Mouse (Mus musculus) heart, embryonic 11.5 days (tissue): Measurements from ENCODE around the gene Usp31. TPM values are rescaled to one million over a fixed set of nuclear protein-coding genes. Genes with fewer than 3 reads are reported as not detected.

Experiments
- ATAC-seq: fragments of 200-750 bp; cut with Nextera tagmentation; replicated peaks from 2 replicates; pipeline ENCODE4 v1.8.0; 2017; ENCODE audit warnings: moderate library complexity; ENCODE audit not compliant: insufficient number of reproducible peaks, low FRiP score, low TSS enrichment
- H3K27ac ChIP-seq: fragments of 300-500 bp; sonication (generic); 2 replicates; pipeline ENCODE4 v1.5.1; 2014; ENCODE audit warnings: mild to moderate bottlenecking, low read depth, low read length
- H3K27me3 ChIP-seq: fragments of 300-500 bp; sonication (generic); 2 replicates; pipeline ENCODE4 v1.6.1; 2014; ENCODE audit warnings: mild to moderate bottlenecking, low read length, mixed read lengths; ENCODE audit not compliant: control insufficient read depth, insufficient read depth
- H3K36me3 ChIP-seq: fragments of 300-500 bp; sonication (generic); 2 replicates; pipeline ENCODE4 v1.6.1; 2014; ENCODE audit warnings: mild to moderate bottlenecking, low read length, moderate library complexity, mixed read lengths; ENCODE audit not compliant: control insufficient read depth, insufficient read depth
- H3K4me1 ChIP-seq: fragments of 300-500 bp; sonication (generic); 2 replicates; pipeline ENCODE4 v1.6.1; 2014; ENCODE audit warnings: low read length; ENCODE audit not compliant: control insufficient read depth, insufficient read depth
- H3K4me2 ChIP-seq: fragments of 300-500 bp; sonication (generic); 2 replicates; pipeline ENCODE4 v1.6.1; 2014; ENCODE audit warnings: mild to moderate bottlenecking, moderate library complexity
- H3K4me3 ChIP-seq: fragments of 300-500 bp; sonication (generic); 2 replicates; pipeline ENCODE4 v1.5.1; 2014; ENCODE audit warnings: low read depth, low read length
- H3K9ac ChIP-seq: fragments of 300-500 bp; sonication (generic); 2 replicates; pipeline ENCODE4 v1.6.1; 2014; ENCODE audit warnings: mild to moderate bottlenecking, low read depth, low read length, moderate library complexity
- H3K9me3 ChIP-seq: fragments of 300-500 bp; sonication (generic); replicated peaks from 2 replicates; pipeline ENCODE4 v1.6.1; 2016; ENCODE audit warnings: low read length; ENCODE audit not compliant: control insufficient read depth
- WGBS: fragments of 180-500 bp; shearing (Covaris S2); extraction: QIAGEN DNeasy Blood & Tissue Kit; methylation state at CpG from one replicate; pipeline ENCODE4 v1.1.7; 2014; ENCODE audit not compliant: insufficient replicate concordance; 5-methylcytosine and 5-hydroxymethylcytosine counted together
- polyA plus RNA-seq: library from polyadenylated mRNA; unstranded; fragments of >200 nt; fragmentation: Nextera tagmentation; extraction: Ambion mirVana; gene quantifications from 2 replicates; pipeline ENCODE4 v1.2.1, GENCODE M21; 2014

Usp31 gene
- polyA plus RNA-seq, 1 experiment from 2014 or later, result 2.6 TPM

DNA sequence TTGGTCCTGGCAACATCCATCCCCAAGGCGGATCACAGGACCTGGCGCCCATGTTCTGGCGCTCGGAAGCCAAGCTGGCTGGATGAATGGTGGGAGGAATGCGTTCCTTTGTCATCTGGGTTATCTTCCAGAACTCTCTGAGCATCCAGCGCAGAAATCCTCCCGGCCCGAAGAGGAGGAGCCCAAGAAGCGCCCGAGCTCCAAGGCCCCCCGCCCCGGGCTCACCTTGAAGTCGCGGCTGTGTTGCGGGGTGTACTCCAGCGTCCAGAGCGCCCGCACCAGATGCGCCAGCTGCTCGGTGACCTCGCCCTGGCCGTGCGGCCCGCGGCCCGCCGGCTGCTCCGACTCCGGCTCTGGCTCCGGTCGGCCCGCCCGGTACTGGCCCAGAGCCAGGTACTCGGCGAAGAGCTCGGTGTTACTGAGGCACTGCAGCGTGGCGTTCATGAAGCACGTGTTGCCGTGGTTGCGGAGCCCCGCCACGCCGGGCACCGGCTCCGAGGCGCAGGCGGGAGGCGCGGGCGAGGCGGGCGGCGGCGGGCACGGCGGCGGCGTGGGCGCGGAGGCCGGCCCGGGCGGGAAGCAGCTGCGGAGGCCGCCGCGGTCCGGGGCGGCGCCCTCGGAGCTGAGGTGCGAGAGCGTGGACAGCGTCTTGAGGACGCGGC is 511 bp downstream of the Usp31 start:
- H3K4me2 ChIP-seq, result peak overlapping the region; percentile 100
- ATAC-seq, result peak; percentile 50; the same call in 1 of the 2 replicates
- H3K4me3 ChIP-seq, result peak overlapping the region; percentile 82
- WGBS, result under 1% methylated on average over 72 of the region's 77 CpGs
- H3K9ac ChIP-seq, result peak overlapping the region; percentile 85
- no peaks in the 10 kb centered on the region for H3K27me3 ChIP-seq
- H3K4me1 ChIP-seq, result peaks cover 30% of the 10 kb centered on the region
- H3K27ac ChIP-seq, result peak overlapping the region; percentile 80
- H3K9me3 ChIP-seq, result no peaks in the 10 kb centered on the region
- no peaks in the 10 kb centered on the region for H3K36me3 ChIP-seq

DNA sequence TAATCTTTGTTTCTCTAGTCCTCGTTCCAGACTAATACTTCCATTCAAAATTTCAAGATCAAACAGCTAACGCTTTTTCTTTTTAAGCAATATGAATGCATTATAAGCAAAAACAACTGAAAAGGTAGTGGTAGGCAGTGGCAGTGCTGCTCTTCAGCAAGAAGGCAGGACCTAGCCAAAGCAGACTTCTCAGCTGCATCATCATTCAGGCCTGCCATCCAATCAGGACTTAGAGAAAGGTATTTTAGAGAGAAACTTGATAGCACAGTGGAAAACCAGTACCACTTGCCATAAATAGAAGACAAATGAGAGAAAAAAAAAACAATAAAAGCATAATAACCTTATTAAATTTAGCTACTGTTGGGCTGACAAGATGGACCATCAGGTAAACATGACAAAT is 2.0 kb downstream of the Usp31 start:
- no peaks in the 10 kb centered on the region for H3K27me3 ChIP-seq
- no peak overlapping the region for H3K4me3 ChIP-seq
- no peak overlapping the region for H3K9ac ChIP-seq
- ATAC-seq, result no peak
- WGBS, result 84% methylated on average over 2 of the region's 2 CpGs
- no peak overlapping the region for H3K4me2 ChIP-seq
- peaks cover 30% of the 10 kb centered on the region for H3K4me1 ChIP-seq
- H3K27ac ChIP-seq, result no peak overlapping the region
- H3K36me3 ChIP-seq, result no peaks in the 10 kb centered on the region
- H3K9me3 ChIP-seq, result no peaks in the 10 kb centered on the region

DNA sequence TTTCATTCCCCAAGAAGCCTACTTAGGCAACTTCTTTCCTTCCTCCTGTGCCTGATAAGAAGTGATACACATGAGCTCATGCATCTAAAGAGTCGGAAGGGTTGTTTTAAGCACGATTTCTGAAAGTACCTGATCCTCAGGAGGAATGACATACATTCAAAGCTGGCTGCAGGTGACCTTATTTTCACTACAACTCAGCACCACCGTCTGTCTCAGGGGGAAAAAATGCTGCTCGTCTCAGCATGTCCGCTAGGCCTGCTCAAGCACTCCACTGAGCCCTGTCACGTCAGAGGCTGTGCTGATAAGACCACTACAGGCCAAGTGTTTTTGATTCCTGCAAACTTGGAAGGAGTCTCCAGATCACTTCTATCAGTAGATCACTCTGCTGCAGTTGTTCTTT is 5.1 kb downstream of the Usp31 start:
- H3K9me3 ChIP-seq, result no peaks in the 10 kb centered on the region
- H3K27ac ChIP-seq, result no peak overlapping the region
- H3K36me3 ChIP-seq, result no peaks in the 10 kb centered on the region
- 13% methylated on average over 6 of the region's 6 CpGs for WGBS
- H3K9ac ChIP-seq, result no peak overlapping the region
- H3K4me1 ChIP-seq, result peaks cover 43% of the 10 kb centered on the region
- no peaks in the 10 kb centered on the region for H3K27me3 ChIP-seq
- no peak for ATAC-seq
- H3K4me3 ChIP-seq, result no peak overlapping the region
- peak overlapping the region; percentile 0; the same call in 1 of the 2 replicates for H3K4me2 ChIP-seq

DNA sequence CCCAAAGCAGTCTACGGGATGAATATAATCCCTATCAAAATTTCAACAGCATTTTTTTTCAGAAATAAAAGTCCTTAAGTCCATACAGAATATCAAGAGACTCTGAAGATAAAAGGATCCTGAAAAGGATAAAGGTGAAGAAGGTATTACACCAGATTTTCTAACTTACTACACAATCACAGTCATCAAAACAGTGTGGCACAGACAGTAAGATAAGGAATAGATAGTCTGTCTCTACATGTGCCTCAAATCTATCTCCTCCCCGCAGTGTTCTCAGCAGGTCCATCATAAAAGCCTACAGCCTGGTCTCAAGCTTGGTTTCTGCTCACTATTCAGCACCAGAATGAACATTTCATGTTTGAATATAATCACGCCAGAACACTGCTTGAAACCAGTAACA is 6.6 kb downstream of the Usp31 start:
- peaks cover 36% of the 10 kb centered on the region for H3K4me1 ChIP-seq
- no peak overlapping the region for H3K4me3 ChIP-seq
- H3K9me3 ChIP-seq, result no peaks in the 10 kb centered on the region
- no peaks in the 10 kb centered on the region for H3K27me3 ChIP-seq
- H3K27ac ChIP-seq, result no peak overlapping the region
- no peak overlapping the region for H3K4me2 ChIP-seq
- H3K9ac ChIP-seq, result no peak overlapping the region
- 89% methylated on average over 3 of the region's 3 CpGs for WGBS
- no peaks in the 10 kb centered on the region for H3K36me3 ChIP-seq
- ATAC-seq, result no peak

DNA sequence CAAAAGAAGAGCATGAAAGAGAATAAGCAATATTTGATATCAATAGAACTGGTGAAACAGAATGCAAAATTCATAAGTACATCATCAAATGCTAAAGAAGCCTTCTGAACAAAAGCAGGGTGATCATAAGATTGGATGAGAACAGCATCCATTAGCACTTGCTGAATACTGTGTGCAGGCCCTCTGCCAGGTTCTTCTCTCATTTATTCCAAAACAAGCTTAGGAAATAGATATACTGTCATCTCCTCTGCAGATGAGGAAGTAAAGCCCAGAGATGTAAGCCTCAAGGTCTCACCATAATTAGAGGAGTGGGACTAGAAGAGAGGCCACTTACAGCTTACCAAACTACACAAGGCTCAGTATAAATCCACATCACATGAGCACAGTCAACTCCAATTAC is 7.8 kb downstream of the Usp31 start:
- H3K36me3 ChIP-seq, result no peaks in the 10 kb centered on the region
- no peak overlapping the region for H3K4me2 ChIP-seq
- peaks cover 34% of the 10 kb centered on the region for H3K4me1 ChIP-seq
- no peaks in the 10 kb centered on the region for H3K27me3 ChIP-seq
- H3K27ac ChIP-seq, result no peak overlapping the region
- H3K9ac ChIP-seq, result no peak overlapping the region
- no peak overlapping the region for H3K4me3 ChIP-seq
- no peaks in the 10 kb centered on the region for H3K9me3 ChIP-seq
- no peak for ATAC-seq

DNA sequence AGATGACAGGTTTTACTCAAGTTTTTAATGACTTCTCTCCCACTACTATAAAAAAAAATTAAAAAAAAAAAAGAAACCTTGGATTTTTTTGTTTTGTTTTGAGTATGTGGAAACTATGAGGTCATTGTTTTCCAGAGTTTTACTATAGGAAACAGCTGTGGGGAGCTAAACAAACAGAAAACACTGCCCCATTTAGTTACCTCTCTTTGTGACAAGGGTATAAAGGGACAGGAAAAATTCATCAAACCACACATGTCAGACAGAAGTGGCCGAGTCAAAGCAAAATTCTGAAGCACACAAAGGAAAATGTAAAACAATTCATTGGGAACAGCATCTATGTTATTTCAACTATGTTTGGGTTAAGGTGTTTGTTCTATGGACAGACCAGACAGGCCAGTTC is 9.5 kb downstream of the Usp31 start:
- 40% methylated on average over 1 of the region's 1 CpGs for WGBS
- H3K9ac ChIP-seq, result no peak overlapping the region
- no peaks in the 10 kb centered on the region for H3K36me3 ChIP-seq
- no peak overlapping the region for H3K4me2 ChIP-seq
- no peaks in the 10 kb centered on the region for H3K9me3 ChIP-seq
- no peaks in the 10 kb centered on the region for H3K27me3 ChIP-seq
- no peak for ATAC-seq
- no peak overlapping the region for H3K27ac ChIP-seq
- H3K4me3 ChIP-seq, result no peak overlapping the region
- H3K4me1 ChIP-seq, result peaks cover 24% of the 10 kb centered on the region

DNA sequence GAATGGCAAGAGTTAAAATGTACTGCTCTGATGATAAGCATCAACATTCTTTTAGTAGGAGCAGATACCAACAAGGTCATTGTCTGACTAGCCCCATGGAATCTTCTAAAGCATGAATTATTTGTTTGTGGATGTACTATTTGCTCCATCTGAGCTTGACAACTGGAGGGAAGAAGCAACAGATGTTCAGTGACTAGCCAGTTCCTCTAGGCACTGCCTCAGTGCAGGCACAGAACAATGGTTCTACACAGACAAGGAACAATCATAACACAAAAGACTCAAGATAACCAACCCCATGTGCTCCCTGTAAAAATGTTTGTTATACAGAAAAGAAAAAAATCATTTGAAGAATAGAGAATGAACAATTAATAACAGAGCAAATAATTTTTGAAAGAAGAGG is 9.9 kb downstream of the Usp31 start:
- H3K9me3 ChIP-seq, result no peaks in the 10 kb centered on the region
- H3K27ac ChIP-seq, result no peak overlapping the region
- no peaks in the 10 kb centered on the region for H3K36me3 ChIP-seq
- no peak overlapping the region for H3K4me2 ChIP-seq
- peaks cover 20% of the 10 kb centered on the region for H3K4me1 ChIP-seq
- ATAC-seq, result no peak
- no peak overlapping the region for H3K4me3 ChIP-seq
- no peaks in the 10 kb centered on the region for H3K27me3 ChIP-seq
- no peak overlapping the region for H3K9ac ChIP-seq

DNA sequence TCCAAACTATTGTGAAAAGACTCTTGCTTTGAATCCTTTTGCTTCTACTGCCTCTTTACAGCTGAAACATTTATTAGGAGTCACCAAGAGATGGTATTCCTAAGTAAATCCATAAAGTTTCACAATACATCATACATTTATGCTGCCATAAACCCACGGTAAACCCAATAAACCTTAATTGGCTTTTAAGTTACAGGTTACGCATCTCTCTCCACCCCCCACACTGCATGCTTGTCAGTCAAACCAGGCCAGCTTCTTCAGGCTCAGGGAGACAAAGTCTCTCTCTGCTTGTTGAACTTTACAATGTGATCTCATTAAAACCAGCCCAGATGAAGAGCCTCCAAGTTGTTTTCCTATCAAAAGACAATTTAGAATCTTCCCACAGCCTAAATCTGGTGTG is 15.2 kb downstream of the Usp31 start:
- Histone ChIP-seq H3K27ac (no peak overlapping the region), H3K4me1 (no peaks in the 10 kb centered on the region), H3K36me3 (no peaks in the 10 kb centered on the region), H3K4me2 (no peak overlapping the region), H3K27me3 (no peaks in the 10 kb centered on the region), H3K4me3 (no peak overlapping the region), H3K9ac (no peak overlapping the region), H3K9me3 (no peaks in the 10 kb centered on the region)
- WGBS, result 92% methylated on average over 2 of the region's 2 CpGs
- ATAC-seq, result no peak

DNA sequence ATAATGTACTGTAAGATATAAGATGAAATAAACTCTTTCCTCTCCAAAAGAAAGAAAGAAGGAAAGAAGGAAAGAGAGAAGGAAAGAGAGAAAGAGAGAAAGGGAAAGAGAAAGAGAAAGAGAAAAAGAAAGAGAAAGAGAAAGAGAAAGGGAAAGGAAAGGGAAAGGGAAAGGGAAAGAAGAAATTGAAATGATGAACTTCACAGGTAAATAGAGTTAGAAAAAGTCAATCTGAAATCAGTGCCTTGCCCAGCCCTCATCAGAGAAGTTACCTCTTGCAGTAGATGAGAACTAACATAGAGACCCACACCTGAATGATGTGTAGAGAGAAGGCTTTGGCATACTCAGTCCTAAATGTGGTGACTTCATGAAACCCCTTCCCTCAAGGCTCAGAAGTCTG is 17.7 kb downstream of the Usp31 start:
- H3K4me1 ChIP-seq, result no peaks in the 10 kb centered on the region

More for the DNA sequence above, 17.7 kb downstream of the Usp31 start:
- H3K27ac ChIP-seq, result no peak overlapping the region
- no peaks in the 10 kb centered on the region for H3K27me3 ChIP-seq
- no peak overlapping the region for H3K4me3 ChIP-seq
- ATAC-seq, result no peak
- no peak overlapping the region for H3K9ac ChIP-seq
- no peaks in the 10 kb centered on the region for H3K9me3 ChIP-seq
- H3K4me2 ChIP-seq, result no peak overlapping the region
- no peaks in the 10 kb centered on the region for H3K36me3 ChIP-seq
